Mouse (Mus musculus) hindbrain, postnatal 0 days (tissue): ENCODE measurements around the gene Gm5089. TPM values are rescaled to one million over a fixed set of nuclear protein-coding genes. Genes with fewer than 3 reads are reported as not detected.

Source experiments
- ATAC-seq: fragments of 200-750 bp; cut with Nextera tagmentation; 2 replicates; pipeline ENCODE4 v1.8.0; 2017; ENCODE audit warnings: mild to moderate bottlenecking, moderate TSS enrichment, moderate library complexity
- DNase-seq: peaks from one replicate; pipeline ENCODE4 v3.0.0-alpha.2; 2015; ENCODE audit warnings: low spot score
- H3K27ac ChIP-seq: fragments of 300-500 bp; sonication (generic); 2 replicates; pipeline ENCODE4 v1.5.1; 2014; ENCODE audit warnings: mild to moderate bottlenecking
- H3K27me3 ChIP-seq: fragments of 300-500 bp; sonication (generic); 2 replicates; pipeline ENCODE4 v1.6.1; 2014; ENCODE audit warnings: low read length, mixed read lengths; ENCODE audit not compliant: insufficient read depth
- H3K36me3 ChIP-seq: fragments of 300-500 bp; sonication (generic); 2 replicates; pipeline ENCODE4 v1.6.1; 2014; ENCODE audit warnings: low read length, mixed read lengths; ENCODE audit not compliant: insufficient read depth
- H3K4me1 ChIP-seq: fragments of 300-500 bp; sonication (generic); 2 replicates; pipeline ENCODE4 v1.6.1; 2014; ENCODE audit warnings: antibody characterized with exemption, low read length, mixed read lengths; ENCODE audit not compliant: insufficient read depth
- H3K4me2 ChIP-seq: fragments of 300-500 bp; sonication (generic); 2 replicates; pipeline ENCODE4 v1.6.1; 2014; ENCODE audit warnings: low read depth, mild to moderate bottlenecking, low read length, moderate library complexity, mixed read lengths
- H3K4me3 ChIP-seq: fragments of 300-500 bp; sonication (generic); 2 replicates; pipeline ENCODE4 v1.5.1; 2014; ENCODE audit warnings: low read length
- H3K9ac ChIP-seq: fragments of 300-500 bp; sonication (generic); replicated peaks from 2 replicates; pipeline ENCODE4 v1.6.1; 2014; ENCODE audit warnings: mild to moderate bottlenecking, low read length, moderate library complexity, mixed read lengths
- H3K9me3 ChIP-seq: fragments of 300-500 bp; sonication (generic); 2 replicates; pipeline ENCODE4 v1.6.1; 2016; ENCODE audit warnings: low read length, mixed read lengths
- CTCF ChIP-seq: IDR thresholded peaks from 2 replicates; pipeline ENCODE4 v1.5.1; 2016; ENCODE audit warnings: antibody characterized with exemption, control low read depth, low read depth
- WGBS: fragments of 180-500 bp; shearing (Covaris S2); extraction: QIAGEN DNeasy Blood & Tissue Kit; methylation state at CpG from one replicate; pipeline ENCODE4 v1.1.7; 2014; 5-methylcytosine and 5-hydroxymethylcytosine counted together
- polyA plus RNA-seq: library from polyadenylated mRNA; unstranded; fragments of >200 nt; fragmentation: Nextera tagmentation; extraction: Ambion mirVana; gene quantifications from 2 replicates; pipeline ENCODE4 v1.2.1, GENCODE M21; 2015
- total RNA-seq: library from RNA; depleted of rRNA; stranded (reverse); fragments of >200 nt; gene quantifications from 2 replicates; pipeline ENCODE4 v1.2.3, GENCODE M21; 2014

Gm5089 gene
- total and polyA plus RNA-seq, 2 experiments from 2014 or later = 0.56 to 3.0 TPM

DNA sequence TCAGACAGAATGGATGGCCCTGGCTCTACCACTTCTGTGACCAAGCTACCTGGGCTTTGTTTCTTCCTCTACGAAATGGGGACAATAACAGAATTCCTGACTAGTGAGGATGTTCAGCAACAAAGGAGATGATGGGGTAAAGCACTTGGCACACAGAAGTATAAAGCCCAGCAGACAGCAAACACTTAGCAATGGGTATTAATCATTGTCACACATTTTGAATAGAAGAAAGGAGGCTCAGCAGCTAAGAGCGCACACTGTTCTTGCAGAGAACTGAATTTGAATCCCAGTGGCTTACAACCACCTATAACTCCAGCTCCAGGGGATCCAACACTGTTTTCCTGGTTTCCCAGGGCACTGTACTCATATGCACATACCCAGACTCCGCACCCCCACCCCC lies 23.3 kb downstream of the Gm5089 start:
- Histone ChIP-seq H3K27me3 (no peaks in the 10 kb centered on the region), H3K9ac (no peak overlapping the region), H3K4me2 (no peak overlapping the region), H3K36me3 (no peaks in the 10 kb centered on the region), H3K4me3 (no peak overlapping the region), H3K9me3 (no peaks in the 10 kb centered on the region), H3K27ac (no peak overlapping the region), H3K4me1 (no peaks in the 10 kb centered on the region; the same call in 1 of the 2 replicates)
- ATAC-seq (no peak), DNase-seq (no peak)
- 54% methylated on average over 3 of the region's 3 CpGs for WGBS
- no peak for TF ChIP-seq CTCF

DNA sequence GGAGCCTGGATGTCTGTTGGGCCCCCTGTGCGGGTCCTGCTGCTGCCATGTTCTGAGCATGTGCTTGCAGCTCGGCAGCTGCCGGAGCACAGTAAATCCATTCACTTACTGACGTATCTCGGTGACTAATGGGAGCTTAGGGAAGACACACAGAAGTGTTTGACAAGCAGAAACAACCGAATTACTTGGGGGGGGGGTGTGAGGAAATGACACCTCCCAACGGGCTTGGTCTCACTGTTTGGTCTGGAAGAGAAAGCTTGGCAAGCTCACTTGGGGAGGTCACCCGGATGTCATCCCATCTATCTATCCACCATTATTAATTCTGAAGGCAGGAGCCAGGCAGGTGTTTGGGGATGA lies 23.7 kb downstream of the Gm5089 start:
- Histone ChIP-seq H3K4me2 (0 out of 2 replicates have a peak overlapping the region, but pooled peaks have one; percentile 5), H3K9me3 (no peaks in the 10 kb centered on the region), H3K4me3 (no peak overlapping the region), H3K4me1 (no peaks in the 10 kb centered on the region; the same call in 1 of the 2 replicates), H3K27ac (peak overlapping the region; percentile 54), H3K36me3 (no peaks in the 10 kb centered on the region), H3K27me3 (no peaks in the 10 kb centered on the region), H3K9ac (no peak overlapping the region)
- peak; percentile 83 for ATAC-seq
- peak; percentile 58 for DNase-seq
- 23% methylated on average over 8 of the region's 8 CpGs for WGBS
- no peak for TF ChIP-seq CTCF

- no peaks in the 10 kb centered on the region for H3K27me3 ChIP-seq
- 0 out of 2 replicates have a peak overlapping the region, but pooled peaks have one; percentile 5 for H3K4me2 ChIP-seq
- no peak overlapping the region for H3K4me3 ChIP-seq
- H3K4me1 ChIP-seq = no peaks in the 10 kb centered on the region; the same call in 1 of the 2 replicates
- H3K9me3 ChIP-seq = no peaks in the 10 kb centered on the region
- 54% methylated on average over 10 of the region's 10 CpGs for WGBS
- peak; percentile 44 for ATAC-seq
- H3K9ac ChIP-seq = no peak overlapping the region
- TF ChIP-seq CTCF = no peak
- peak overlapping the region; percentile 54 for H3K27ac ChIP-seq
- no peaks in the 10 kb centered on the region for H3K36me3 ChIP-seq
- DNase-seq = no peak
These were observed 24.2 kb downstream of the Gm5089 start for GRCm38 (mm10) chr14:122426529-122427203.

DNA sequence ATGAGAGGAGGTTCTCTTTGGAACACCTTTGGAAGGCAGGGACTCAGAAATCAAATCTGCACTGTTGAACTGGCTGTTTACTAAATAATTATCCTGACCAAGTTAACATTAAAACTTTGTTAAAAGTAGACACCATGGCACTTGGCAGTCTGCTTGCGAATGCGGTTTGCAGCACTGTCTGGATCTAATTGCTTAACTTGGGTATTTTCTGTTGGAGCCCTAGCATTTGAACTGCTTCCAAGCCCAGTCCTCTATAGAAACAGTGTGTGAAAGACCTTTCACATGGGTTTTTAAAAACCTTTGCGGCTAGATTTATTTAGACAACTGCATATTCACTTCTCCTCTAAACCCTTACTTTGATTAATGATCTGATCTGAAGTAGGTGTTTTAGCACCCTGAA lies 26.5 kb downstream of the Gm5089 start:
- ATAC-seq (no peak), DNase-seq (no peak)
- H3K36me3 ChIP-seq = no peaks in the 10 kb centered on the region
- H3K9ac ChIP-seq = no peak overlapping the region
- H3K4me2 ChIP-seq = no peak overlapping the region
- 56% methylated on average over 3 of the region's 3 CpGs for WGBS
- no peaks in the 10 kb centered on the region for H3K9me3 ChIP-seq
- H3K4me3 ChIP-seq = no peak overlapping the region
- 0 out of 2 replicates have a peak overlapping the region, but pooled peaks have one; percentile 36 for H3K27ac ChIP-seq
- H3K4me1 ChIP-seq = no peaks in the 10 kb centered on the region; the same call in 1 of the 2 replicates
- H3K27me3 ChIP-seq = no peaks in the 10 kb centered on the region
- no peak for TF ChIP-seq CTCF

GRCm38 (mm10) chr14:122416166-122416771 lies 34.6 kb downstream of the Gm5089 start:
- Histone ChIP-seq H3K4me1 (no peaks in the 10 kb centered on the region), H3K27me3 (no peaks in the 10 kb centered on the region), H3K4me2 (no peak overlapping the region), H3K9me3 (no peaks in the 10 kb centered on the region), H3K36me3 (no peaks in the 10 kb centered on the region), H3K4me3 (no peak overlapping the region), H3K9ac (no peak overlapping the region), H3K27ac (no peak overlapping the region)
- DNase-seq (no peak), ATAC-seq (no peak)
- 21% methylated on average over 4 of the region's 4 CpGs for WGBS
- no peak for TF ChIP-seq CTCF

GRCm38 (mm10) chr14:122414786-122415185 lies 36.1 kb downstream of the Gm5089 start:
- DNase-seq = no peak
- TF ChIP-seq CTCF = no peak
- no peak overlapping the region for H3K4me2 ChIP-seq
- H3K27me3 ChIP-seq = no peaks in the 10 kb centered on the region
- no peaks in the 10 kb centered on the region for H3K4me1 ChIP-seq
- H3K9ac ChIP-seq = no peak overlapping the region
- no peak for ATAC-seq
- no peak overlapping the region for H3K4me3 ChIP-seq
- H3K27ac ChIP-seq = no peak overlapping the region
- no peaks in the 10 kb centered on the region for H3K9me3 ChIP-seq
- no peaks in the 10 kb centered on the region for H3K36me3 ChIP-seq
- 92% methylated on average over 2 of the region's 2 CpGs for WGBS

DNA sequence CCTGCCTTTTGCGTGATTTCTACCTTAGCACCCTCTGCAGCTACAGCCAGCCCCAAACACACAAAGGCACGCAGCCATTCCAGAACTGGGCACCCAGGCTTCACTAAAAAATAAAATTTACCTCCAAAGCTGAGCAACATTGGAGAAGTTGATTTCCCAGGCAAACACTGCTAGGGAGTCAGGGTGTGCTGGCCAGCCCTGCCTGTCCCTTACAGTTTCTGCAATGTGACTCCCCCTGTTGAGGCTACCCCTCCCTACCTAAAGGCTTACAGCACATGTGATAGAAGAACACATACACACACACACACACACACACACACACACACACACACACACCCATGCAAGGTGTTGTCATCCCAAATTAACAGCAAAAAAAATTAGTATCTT lies 37.4 kb downstream of the Gm5089 start:
- no peak overlapping the region for H3K4me2 ChIP-seq
- no peak for ATAC-seq
- WGBS = 80% methylated on average over 2 of the region's 2 CpGs
- no peaks in the 10 kb centered on the region for H3K9me3 ChIP-seq
- no peak overlapping the region for H3K27ac ChIP-seq
- H3K36me3 ChIP-seq = no peaks in the 10 kb centered on the region
- no peak for TF ChIP-seq CTCF
- no peak overlapping the region for H3K4me3 ChIP-seq
- no peaks in the 10 kb centered on the region for H3K4me1 ChIP-seq
- DNase-seq = no peak
- no peaks in the 10 kb centered on the region for H3K27me3 ChIP-seq
- no peak overlapping the region for H3K9ac ChIP-seq
